Mouse (Mus musculus) spleen, postnatal 36 days (tissue): ENCODE data around the gene Pkd1l2.
A peak's percentile ranks its signal among the peaks of the same experiment; 100 is the strongest.

ENCODE experiments used
- DNase-seq, 2 experiments: peaks; one replicate each; pipeline ENCODE4 v3.0.0; 2022; ENCODE audit warnings: low spot score in 2 of 2, mixed read lengths in 1 of 2

The Pkd1l2 gene

GRCm38 (mm10) chr8:117085521-117085920 lies 3.3 kb upstream of the Pkd1l2 start:
- peak; percentile 35 to 46 for DNase-seq

- DNase-seq = peak; percentile 11 to 39
Observed at GRCm38 (mm10) chr8:117082947-117083559, 804 bp upstream of the Pkd1l2 start.

- DNase-seq = no peak
Observed at GRCm38 (mm10) chr8:117079652-117080051, 2.6 kb downstream of the Pkd1l2 start.

- DNase-seq = no peak
Observed at GRCm38 (mm10) chr8:117078367-117078926, 3.8 kb downstream of the Pkd1l2 start.

GRCm38 (mm10) chr8:117074350-117075182 lies 7.7 kb downstream of the Pkd1l2 start:
- DNase-seq = peak; percentile 63 to 65

GRCm38 (mm10) chr8:117069708-117070107 lies 12.5 kb downstream of the Pkd1l2 start:
- DNase-seq = no peak

GRCm38 (mm10) chr8:117068294-117068693 lies 14.0 kb downstream of the Pkd1l2 start:
- no peak for DNase-seq

GRCm38 (mm10) chr8:117067396-117067795 lies 14.9 kb downstream of the Pkd1l2 start:
- DNase-seq = no peak

- no peak for DNase-seq
Observed at GRCm38 (mm10) chr8:117066955-117067354, 15.3 kb downstream of the Pkd1l2 start.

- no peak for DNase-seq
Observed at GRCm38 (mm10) chr8:117061180-117061880, 20.9 kb downstream of the Pkd1l2 start.

GRCm38 (mm10) chr8:117060306-117060705 lies 21.9 kb downstream of the Pkd1l2 start:
- DNase-seq = no peak

- no peak for DNase-seq
Observed at GRCm38 (mm10) chr8:117059021-117059420, 23.2 kb downstream of the Pkd1l2 start.

GRCm38 (mm10) chr8:117055097-117055496 lies 27.2 kb downstream of the Pkd1l2 start:
- peak; percentile 11 to 35 for DNase-seq

- no peak for DNase-seq
Observed at GRCm38 (mm10) chr8:117054146-117054545, 28.1 kb downstream of the Pkd1l2 start.

GRCm38 (mm10) chr8:117053135-117054079 lies 28.8 kb downstream of the Pkd1l2 start:
- peak in 1 of 2 experiments; percentile 19 for DNase-seq

GRCm38 (mm10) chr8:117051316-117051715 lies 30.9 kb downstream of the Pkd1l2 start:
- no peak for DNase-seq

- no peak for DNase-seq
Observed at GRCm38 (mm10) chr8:117050763-117051162, 31.5 kb downstream of the Pkd1l2 start.

GRCm38 (mm10) chr8:117049444-117049843 lies 32.8 kb downstream of the Pkd1l2 start:
- no peak for DNase-seq

- DNase-seq = no peak
Observed at GRCm38 (mm10) chr8:117043584-117043983, 38.7 kb downstream of the Pkd1l2 start.

GRCm38 (mm10) chr8:117039843-117040242 lies 42.4 kb downstream of the Pkd1l2 start:
- DNase-seq = no peak

- DNase-seq = no peak
Observed at GRCm38 (mm10) chr8:117037374-117037935, 44.8 kb downstream of the Pkd1l2 start.
